Mouse (Mus musculus) embryonic fibroblast, embryonic 13.5 days (primary cell): ENCODE results near the gene Chd5. TPM values are rescaled to one million over a fixed set of nuclear protein-coding genes. Genes with fewer than 3 reads are reported as not detected.

Experiments used
- H3K27ac ChIP-seq: 2 replicates; pipeline ENCODE4 v1.5.1; 2012; ENCODE audit warnings: low read length, control low read depth, inconsistent platforms; ENCODE audit not compliant: insufficient read depth
- H3K4me1 ChIP-seq: 2 replicates; pipeline ENCODE4 v1.6.1; 2011; ENCODE audit warnings: low read length; ENCODE audit not compliant: control insufficient read depth, insufficient read depth
- H3K4me3 ChIP-seq: 2 replicates; pipeline ENCODE4 v1.5.1; 2011; ENCODE audit warnings: mild to moderate bottlenecking, control low read depth, low read length; ENCODE audit not compliant: insufficient read depth
- CTCF ChIP-seq: IDR thresholded peaks from 2 replicates; pipeline ENCODE4 v1.5.1; 2011; ENCODE audit warnings: mild to moderate bottlenecking, control low read depth, low read length, moderate library complexity, borderline replicate concordance; ENCODE audit not compliant: insufficient read depth
- POLR2A ChIP-seq: IDR thresholded peaks from 2 replicates; pipeline ENCODE4 v1.6.1; 2011; ENCODE audit warnings: low read depth, mild to moderate bottlenecking, control low read depth, low read length, moderate library complexity
- polyA plus RNA-seq: library from polyadenylated mRNA; stranded (reverse); fragments of >200 nt; gene quantifications from 2 replicates; pipeline ENCODE4 v1.2.4, GENCODE M21; 2011; ENCODE audit warnings: low read depth; ENCODE audit not compliant: missing spikeins, insufficient read length

Chd5 gene
- polyA plus RNA-seq: 0.56 and 0.78 TPM in 2 replicates

GRCm38 (mm10) chr4:152338419-152339292, at the start of gene Chd5:
TSS of gene Chd5 (plus strand) at chr4:152338651.
- Histone ChIP-seq H3K4me3 (0 out of 2 replicates have a peak within 1 kb of the TSS, but pooled peaks have one; percentile 17), H3K27ac (no peak within 1 kb of the TSS), H3K4me1 (no peaks in the 10 kb centered on the region)
- TF ChIP-seq CTCF: no peak
- TF ChIP-seq POLR2A: no peak

GRCm38 (mm10) chr4:152290385-152290784, 48.1 kb upstream of the Chd5 start:
- TF ChIP-seq POLR2A (no peak), CTCF (no peak)
- H3K4me3 ChIP-seq: no peak overlapping the region

GRCm38 (mm10) chr4:152290991-152291390, 47.5 kb upstream of the Chd5 start:
- Histone ChIP-seq H3K4me3 (no peak overlapping the region), H3K27ac (no peak overlapping the region), H3K4me1 (peaks cover 3% of the 10 kb centered on the region; the same call in 1 of the 2 replicates)
- TF ChIP-seq POLR2A (no peak), CTCF (no peak)

More at GRCm38 (mm10) chr4:152290385-152290784, 48.1 kb upstream of the Chd5 start:
- H3K4me1 ChIP-seq: peaks cover 3% of the 10 kb centered on the region; the same call in 1 of the 2 replicates
- H3K27ac ChIP-seq: no peak overlapping the region

- Histone ChIP-seq H3K27ac (no peak within 1 kb of the TSS), H3K4me3 (no peak within 1 kb of the TSS), H3K4me1 (peaks cover 3% of the 10 kb centered on the region; the same call in 1 of the 2 replicates)
- TF ChIP-seq CTCF (no peak), POLR2A (no peak)
Observed at GRCm38 (mm10) chr4:152291562-152291961, 46.9 kb upstream of the Chd5 start, which contains the start of gene Hes3. TSS of gene Hes3 (minus strand) at chr4:152291662.

- TF ChIP-seq POLR2A (no peak), CTCF (no peak)
- Histone ChIP-seq H3K27ac (no peak overlapping the region), H3K4me1 (peaks cover 3% of the 10 kb centered on the region; the same call in 1 of the 2 replicates), H3K4me3 (no peak overlapping the region)
Observed at GRCm38 (mm10) chr4:152292102-152292765, 46.2 kb upstream of the Chd5 start.

GRCm38 (mm10) chr4:152294188-152294929, 44.1 kb upstream of the Chd5 start:
- Histone ChIP-seq H3K4me3 (no peak overlapping the region), H3K27ac (peak overlapping the region; percentile 53; the same call in 1 of the 2 replicates), H3K4me1 (peaks cover 6% of the 10 kb centered on the region; the same call in 1 of the 2 replicates)
- TF ChIP-seq POLR2A (no peak), CTCF (peak; percentile 27; the same call in 1 of the 2 replicates)

GRCm38 (mm10) chr4:152295916-152296315, 42.5 kb upstream of the Chd5 start:
- no peak for TF ChIP-seq CTCF
- no peak for TF ChIP-seq POLR2A
- Histone ChIP-seq H3K4me1 (peaks cover 6% of the 10 kb centered on the region; the same call in 1 of the 2 replicates), H3K27ac (no peak overlapping the region), H3K4me3 (no peak overlapping the region)

- TF ChIP-seq POLR2A: no peak
- no peak for TF ChIP-seq CTCF
- peaks cover 6% of the 10 kb centered on the region; the same call in 1 of the 2 replicates for H3K4me1 ChIP-seq
- H3K27ac ChIP-seq: peak overlapping the region; percentile 35; the same call in 1 of the 2 replicates
- peak overlapping the region; percentile 68 for H3K4me3 ChIP-seq
Observed at GRCm38 (mm10) chr4:152296371-152296770, 42.1 kb upstream of the Chd5 start.
